Mouse (Mus musculus) C2C12 (cell line): ENCODE results near the gene Ttll5.

Experiments
- CTCF ChIP-seq: IDR thresholded peaks from one replicate; pipeline ENCODE4 v1.5.1; 2011; ENCODE audit not compliant: control insufficient read depth, insufficient read depth, insufficient read length
- FOSL1 ChIP-seq: IDR thresholded peaks from one replicate; pipeline ENCODE4 v1.8.0; 2011; ENCODE audit warnings: mild to moderate bottlenecking, low read length; ENCODE audit not compliant: poor library complexity, insufficient read depth, severe bottlenecking
- MAX ChIP-seq: IDR thresholded peaks from one replicate; pipeline ENCODE4 v1.6.1; 2011; ENCODE audit warnings: mild to moderate bottlenecking, control low read depth
- MYOG ChIP-seq: IDR thresholded peaks from one replicate; pipeline ENCODE4 v1.6.1; 2011; ENCODE audit not compliant: control insufficient read depth, insufficient read length; ENCODE audit errors: extremely low read depth
- USF1 ChIP-seq: IDR thresholded peaks from one replicate; pipeline ENCODE4 v1.6.1; 2011; ENCODE audit warnings: low read depth, mild to moderate bottlenecking, control low read depth, moderate library complexity

- no peak for TF ChIP-seq CTCF
- TF ChIP-seq FOSL1: no peak
- TF ChIP-seq USF1: no peak
- TF ChIP-seq MYOG: no peak
- no peak for TF ChIP-seq MAX
Measured at GRCm38 (mm10) chr12:86046141-86046540, 221.7 kb downstream of the Ttll5 start.
